Mouse (Mus musculus) liver, postnatal 0 days (tissue): ENCODE measurements around the gene Mybphl.

Experiments
- CTCF ChIP-seq: sonication (generic); IDR thresholded peaks from 2 replicates; pipeline ENCODE4 v1.5.1; 2016; ENCODE audit warnings: antibody characterized with exemption, low read depth
- EP300 ChIP-seq: IDR thresholded peaks from 2 replicates; pipeline ENCODE4 v1.6.1; 2016; ENCODE audit warnings: antibody characterized with exemption, low read depth, mild to moderate bottlenecking

DNA sequence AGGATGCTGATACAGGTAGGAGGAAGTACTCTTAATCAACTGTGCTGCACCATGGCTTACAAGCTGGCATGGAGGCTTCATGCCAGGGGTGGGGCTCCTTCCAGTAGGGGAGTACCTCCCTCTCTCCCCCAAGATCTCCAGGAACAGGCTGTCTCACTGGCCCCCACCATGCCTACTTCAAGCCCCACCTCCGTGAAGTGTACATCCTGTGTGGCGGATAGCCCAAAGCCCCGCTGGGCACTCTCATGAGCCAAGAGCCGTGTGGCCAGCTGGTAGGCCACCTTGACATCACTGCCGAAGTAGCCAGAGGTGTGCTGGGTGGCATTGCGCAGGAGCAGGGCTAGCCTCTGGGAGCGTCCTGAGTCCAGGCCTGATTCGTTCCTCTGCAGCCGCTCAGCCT lies 33.6 kb downstream of the Mybphl start:
- TF ChIP-seq CTCF (no peak), EP300 (no peak)
